Mouse (Mus musculus): ENCODE measurements around the gene Ttc29.

Gene Ttc29

DNA sequence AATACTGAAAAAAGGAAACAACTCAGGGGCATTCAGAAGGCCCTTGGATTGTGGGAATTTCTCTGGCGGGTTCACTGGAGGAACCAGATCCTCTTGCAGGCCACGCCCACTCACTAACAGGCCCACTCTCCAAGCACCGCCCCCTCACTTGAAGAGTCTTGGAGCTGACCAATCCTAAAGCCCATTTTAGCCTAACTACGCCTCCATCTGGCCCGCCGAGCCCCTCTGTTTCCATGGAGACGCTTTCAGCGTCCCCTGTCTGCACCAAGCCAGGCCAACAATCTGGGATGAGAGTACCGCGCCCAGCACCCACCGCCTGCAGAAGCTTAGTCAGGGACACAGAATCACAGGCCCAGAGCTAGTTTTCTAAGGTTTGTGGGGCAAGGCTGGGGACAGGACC, at the start of gene Ttc29:
TSS of gene Ttc29 (plus strand) at position 224 of the 400 bp plus-strand sequence.
- no peak for DNase-seq

DNA sequence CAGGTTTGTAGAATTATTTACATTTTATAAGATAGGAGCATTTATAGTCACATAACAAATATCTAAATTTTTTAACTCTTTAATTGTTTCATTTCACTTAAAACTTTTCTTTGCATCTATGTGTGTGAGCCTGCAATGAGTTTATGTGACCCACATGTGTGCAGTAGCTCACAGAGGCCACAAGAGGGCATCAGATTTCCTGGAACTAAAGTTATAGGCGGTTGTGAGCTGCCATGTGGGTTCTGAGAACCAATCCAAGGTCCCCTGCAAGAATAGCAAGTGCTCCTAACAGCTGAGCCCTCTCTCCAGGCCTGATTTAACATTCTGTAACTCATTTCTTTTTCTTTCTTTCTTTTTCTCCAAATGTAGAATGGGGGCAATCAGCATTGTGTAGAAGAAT, 41.7 kb upstream of the Ttc29 start:
- no peak for DNase-seq

DNA sequence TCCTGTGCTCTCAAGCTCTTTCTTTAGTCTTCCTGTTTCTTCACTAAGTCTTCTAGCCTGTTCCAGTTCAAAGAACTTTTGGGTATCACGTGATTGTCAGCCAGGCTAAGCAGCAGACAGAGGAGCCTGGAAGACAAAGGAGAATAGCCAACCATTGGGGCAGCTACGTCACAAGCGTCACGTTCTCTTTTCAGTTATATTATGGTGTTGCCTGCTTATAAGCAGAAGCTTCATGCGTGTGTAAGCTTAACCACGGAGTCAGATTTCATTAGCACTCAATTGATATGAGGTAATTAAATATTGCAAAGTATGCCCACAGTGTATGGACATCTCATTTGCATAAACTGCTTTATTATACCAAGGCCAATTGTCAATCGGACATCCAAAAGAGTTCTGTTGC, 30.4 kb upstream of the Ttc29 start:
- DNase-seq: no peak

DNA sequence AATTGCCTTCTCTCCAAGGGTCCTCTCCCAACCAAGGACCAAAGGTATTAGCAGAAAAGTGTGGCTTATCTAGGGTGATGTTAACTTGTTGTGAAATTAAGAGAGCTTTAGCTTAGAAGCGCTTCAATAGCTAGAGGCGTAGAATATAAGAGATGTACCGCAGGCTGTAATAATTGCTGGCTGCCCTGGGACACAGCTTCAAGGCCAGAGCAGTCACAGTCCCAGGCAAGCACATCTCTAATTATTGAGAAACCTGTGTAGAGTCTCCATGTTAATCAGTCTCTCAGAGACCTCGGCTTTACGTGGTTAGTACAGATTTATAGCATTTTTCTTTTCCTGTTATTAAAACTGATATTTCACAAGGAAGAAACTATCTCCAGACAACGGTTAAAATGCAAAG, 29.7 kb upstream of the Ttc29 start:
- no peak for DNase-seq

DNA sequence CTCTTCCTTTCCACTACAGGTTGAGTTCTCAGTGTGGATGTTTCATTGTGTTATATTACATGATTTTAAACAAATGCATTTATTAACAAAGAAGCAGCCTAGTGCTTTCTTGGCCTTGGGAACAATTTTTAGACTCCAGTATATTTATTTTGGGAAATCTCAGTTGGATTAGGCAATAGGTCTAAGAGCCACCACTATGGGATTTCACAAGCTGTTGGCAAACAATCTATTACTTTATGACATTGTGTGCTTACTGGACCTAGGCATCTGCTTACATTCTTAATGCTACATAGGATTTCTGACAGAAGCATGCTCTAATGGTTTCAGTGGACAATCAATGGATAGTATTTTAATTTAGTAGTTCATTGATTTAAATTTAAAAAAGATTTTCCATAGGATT, 26.0 kb upstream of the Ttc29 start:
- DNase-seq: no peak

DNA sequence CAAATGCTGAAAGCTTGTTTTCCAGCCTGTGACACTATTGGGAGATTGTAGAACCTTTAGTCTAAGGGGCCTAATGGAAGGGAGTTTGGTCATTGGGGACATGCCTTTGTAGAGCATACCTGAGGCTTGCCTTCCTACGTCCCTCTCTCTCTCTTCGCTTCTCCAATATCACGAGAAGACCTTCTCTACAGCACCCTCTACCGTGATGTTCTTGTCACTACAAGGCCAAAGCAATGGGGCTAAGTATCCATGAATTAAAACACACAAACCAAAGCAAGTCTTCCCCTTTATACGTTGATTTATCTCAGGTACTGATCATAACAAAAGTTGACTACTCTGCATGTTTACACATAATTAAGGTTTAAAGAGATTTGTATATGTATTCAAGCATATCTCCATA, 8.9 kb upstream of the Ttc29 start:
- DNase-seq: no peak

DNA sequence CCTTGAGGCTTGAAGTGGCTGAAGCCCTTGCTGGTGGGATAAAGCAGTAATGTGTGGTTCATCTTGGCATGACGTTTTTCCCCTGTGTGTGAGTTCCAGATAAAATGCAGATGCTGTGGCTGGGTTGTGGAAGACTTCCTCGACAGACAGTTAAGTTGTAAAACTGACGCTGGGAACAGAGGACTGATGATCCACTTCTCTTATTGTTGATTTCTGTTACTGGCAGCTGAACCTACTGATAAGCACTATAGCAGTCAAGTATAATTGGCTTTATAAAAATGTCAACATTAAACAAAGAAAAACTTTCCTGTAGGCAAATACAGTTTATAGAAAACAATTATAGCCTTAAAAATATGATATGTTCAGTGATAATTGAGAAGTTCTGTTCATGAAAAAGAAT, 2.7 kb upstream of the Ttc29 start:
- DNase-seq: no peak

DNA sequence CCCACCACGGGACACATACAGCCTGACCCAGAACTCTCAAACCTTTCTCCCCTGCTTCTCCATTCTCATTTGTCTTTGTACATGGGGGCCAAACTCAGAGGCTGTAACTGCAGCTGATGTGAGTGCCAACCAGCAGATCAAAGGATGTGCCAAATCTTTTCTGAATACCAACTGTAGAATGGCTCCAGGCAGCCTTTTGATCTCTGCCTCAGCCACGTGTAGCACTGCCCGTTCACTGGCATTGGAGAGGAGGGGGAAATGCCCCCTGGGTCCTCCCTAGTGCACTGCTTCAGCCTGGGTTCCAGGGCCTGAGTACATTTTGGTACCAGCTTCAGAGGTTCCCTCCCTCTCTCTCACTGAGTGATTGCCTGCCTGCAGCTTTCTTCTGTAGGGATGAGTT, 1.5 kb downstream of the Ttc29 start:
- no peak for DNase-seq

DNA sequence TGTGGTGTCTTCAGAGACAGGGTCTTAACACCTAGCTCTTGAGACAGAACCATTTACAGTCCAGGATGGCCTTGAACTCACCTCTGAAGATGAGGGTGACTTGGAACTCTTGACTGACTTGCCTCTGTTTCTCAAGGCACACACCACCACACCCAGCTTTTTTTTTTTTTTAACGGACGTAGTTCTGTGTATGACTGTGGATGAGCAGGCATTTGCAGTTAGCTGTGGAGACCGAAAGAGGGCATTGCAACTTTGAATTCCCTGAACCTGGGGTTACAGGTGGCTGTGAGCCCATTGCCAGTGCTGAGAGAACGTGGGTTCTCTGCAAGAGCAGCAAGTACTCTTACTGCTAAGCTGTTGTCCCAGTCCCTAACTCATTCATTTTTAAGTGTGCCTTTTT, 13.0 kb downstream of the Ttc29 start:
- no peak for DNase-seq

DNA sequence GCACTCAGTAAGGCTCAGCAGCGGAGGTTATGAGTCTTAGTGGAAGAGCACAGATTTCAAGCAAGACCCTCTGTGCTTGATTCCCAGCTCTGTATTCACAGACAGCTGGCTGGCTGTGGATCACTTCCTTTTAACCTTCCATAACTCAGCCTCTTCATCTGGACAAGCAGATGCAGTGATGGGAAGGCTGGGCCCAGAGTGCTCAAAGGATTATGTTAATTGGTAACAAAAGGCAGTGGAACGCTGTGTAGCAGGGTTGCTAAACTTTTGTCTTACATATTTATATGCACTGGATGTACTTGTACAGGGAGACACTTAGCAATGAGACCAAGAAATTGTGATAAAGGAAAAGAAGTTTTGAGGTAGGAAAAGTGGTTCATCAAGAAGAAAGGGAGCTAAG, 17.6 kb downstream of the Ttc29 start:
- no peak for DNase-seq

DNA sequence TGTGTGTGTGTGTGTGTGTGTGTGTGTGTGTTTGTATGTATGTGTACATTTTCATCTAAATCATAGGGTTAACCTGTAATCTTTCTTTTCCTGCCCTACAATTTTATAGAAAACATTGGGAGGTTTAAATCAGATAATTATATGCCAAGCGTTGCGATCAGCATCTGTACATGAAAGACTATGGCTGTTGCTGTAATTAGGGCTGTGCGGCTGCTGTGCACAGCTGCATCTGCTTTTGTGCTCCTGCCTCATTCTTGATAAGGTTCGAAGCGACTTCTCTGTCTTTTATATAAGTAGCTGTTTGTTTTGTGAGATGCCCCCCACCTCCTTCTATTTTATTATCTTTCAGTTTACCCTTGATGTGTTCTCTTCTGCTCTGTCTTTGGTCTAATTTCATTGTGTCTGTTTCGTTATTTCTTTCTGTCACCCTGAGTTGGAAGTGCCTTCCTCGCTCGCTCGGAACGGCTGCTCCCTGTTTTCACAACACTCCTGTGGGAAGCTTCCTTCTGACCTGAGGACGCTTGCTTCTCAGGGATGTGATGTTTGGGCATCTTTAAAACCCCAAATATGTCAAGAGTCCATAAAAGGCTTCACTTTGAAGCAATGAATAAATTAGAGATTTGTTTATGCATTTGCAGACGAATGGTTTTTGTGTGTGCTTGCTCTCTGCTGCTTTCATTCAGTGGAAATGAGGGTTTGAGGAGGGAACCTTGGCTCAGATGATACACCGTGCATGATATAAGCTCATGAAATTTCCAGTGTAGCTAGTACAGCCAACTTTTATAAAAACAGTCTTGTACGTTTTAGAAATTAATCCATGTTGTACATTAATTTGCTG, 20.0 kb downstream of the Ttc29 start:
- no peak for DNase-seq

DNA sequence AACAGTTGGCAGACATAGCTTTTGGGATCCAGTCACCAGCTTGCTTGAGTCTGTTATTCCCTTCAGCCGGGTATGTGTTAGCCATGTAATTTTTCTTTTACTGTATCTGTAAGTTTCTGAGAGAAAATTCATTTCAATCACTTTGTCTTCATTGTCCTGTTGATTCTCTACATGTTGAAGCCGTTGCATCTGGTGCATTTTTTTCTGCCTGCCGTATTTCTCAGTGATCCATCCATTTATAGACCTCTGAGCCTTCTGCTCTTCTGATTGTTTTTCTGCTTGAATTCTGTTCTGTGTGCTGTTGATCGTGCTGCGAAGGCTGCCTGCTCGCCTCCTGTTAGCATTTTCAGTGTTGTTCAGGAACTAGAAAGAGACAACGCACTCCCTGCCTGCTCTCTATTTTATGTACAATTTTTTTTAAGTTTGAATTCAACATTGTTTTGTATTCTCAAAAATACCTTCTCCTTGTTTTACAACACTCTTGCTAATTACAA, 20.7 kb downstream of the Ttc29 start:
- DNase-seq: no peak

DNA sequence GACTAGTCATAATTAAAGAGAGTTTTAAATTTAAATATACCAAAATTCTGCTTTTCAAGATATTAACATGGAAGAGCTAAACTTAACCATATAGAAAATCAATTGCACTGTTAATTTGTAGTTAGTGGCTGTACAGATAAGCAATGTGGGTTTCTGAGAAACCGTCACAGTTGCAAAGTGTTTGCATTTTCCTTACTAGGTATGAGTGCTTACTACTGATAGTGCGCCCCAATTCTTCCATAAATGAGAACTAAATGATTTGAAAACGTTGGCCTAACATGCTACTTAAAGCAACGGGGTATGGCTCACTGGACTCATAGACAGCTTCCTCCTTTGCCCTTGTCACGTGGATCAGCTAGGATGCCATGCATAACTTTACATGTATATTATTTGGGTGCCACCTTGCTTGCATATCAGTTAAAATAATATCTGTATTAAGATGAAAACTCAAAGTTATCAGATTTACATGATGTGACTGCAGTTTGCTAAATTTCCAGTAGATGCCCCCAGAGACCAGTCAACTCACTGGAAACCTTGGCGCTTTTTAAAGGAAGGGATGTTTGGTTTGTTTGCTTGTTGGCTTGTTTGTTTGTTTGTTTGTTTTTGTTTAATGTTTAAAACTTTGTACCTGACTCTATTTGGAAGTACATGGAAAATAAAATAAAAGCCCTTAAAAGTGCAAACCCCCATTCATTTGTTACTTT, 25.0 kb downstream of the Ttc29 start:
- no peak for DNase-seq

DNA sequence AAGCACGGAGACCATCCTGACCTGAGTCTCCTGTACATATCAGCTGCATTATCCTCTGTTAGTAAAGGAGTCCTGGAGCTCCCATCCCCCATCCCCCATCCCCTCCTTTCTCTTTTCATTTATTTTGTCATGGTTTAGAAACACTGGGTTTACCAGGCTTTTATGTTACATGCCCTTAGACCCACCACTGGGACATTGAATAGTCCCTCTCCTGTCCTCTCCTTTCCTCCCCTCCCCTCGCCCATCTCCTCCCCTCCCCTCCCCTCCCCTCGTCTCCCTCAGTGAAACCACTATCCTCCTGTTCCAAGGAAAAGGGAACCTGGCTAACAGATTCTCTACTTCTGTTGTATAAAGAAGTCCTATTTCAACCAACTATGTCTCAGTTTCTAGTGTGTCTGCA, 38.0 kb downstream of the Ttc29 start:
- no peak for DNase-seq

DNA sequence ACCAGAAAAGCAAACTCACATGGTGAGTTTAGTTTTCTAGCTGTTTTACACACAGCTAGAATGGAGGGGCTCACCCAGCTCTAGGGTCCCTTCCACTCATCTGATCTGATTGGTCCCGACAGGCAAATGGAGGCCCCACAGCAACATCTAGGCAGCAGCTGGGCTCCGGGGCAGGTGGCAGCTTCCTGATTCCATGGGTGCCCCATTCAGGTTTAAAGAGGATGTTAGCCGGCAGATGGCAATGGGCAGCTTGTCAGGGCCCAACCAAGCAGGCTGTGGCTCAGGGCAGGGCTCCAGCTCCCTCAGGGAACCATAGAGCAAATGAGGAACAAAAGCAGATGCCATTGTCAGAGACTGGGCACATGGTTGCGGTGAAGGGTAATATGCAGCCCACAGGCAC, 41.3 kb downstream of the Ttc29 start:
- no peak for DNase-seq

DNA sequence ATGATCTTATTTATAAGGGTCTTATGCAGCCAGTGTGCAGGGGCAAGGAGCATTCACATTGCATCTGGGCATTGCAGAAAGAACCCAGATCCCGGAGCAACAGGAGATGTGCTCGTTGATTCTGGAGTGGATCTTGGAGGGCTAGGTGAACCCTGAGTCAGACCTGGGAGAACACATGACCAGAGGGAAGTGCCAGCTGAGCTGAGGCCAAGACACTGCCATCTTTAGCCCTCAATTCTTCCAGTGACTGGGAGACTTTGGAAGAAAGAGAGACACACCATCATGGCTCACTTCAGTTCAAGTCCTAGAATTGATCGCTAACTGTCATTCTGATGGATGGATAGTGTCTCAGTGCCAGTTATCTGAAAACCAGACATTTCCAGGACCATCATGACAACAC, 41.9 kb downstream of the Ttc29 start:
- DNase-seq: no peak

DNA sequence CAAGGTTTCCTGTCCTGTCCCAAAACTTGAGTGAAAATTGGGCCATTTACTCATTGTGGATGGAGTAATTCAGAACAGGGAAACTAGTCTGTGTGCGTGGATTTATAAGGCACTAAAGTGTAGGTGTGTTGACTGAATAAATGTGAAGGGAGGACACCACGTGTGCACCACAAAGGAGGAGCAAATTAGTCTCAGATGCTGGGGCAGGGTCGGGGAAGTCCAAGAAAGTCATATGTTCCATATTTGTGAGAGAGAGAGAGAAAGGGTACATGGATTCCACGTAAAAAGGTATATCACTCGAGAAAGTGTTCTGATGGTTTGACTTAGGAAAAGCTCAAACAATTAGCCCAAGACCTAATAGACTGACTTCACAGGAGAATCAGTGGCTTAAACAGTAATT, 52.4 kb downstream of the Ttc29 start:
- no peak for DNase-seq

DNA sequence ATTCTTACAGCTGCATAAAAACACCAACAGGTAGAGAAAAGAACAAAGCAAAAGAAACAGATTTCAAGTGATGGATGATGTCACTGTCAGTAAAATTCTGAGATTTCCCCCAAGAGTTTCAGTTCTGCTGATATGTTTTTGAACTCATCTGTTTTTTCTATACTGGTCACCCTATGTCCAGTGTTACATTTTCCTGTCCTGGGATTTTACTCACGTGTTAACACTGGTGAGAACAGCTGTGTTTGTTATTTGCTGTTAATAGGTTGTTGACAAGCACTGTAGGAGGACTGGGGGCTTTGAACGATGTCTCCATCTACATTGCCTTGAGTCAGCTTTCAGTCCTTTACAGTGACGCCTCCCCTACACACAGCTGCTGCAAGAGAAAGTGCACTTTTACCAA, 53.1 kb downstream of the Ttc29 start:
- DNase-seq: no peak

DNA sequence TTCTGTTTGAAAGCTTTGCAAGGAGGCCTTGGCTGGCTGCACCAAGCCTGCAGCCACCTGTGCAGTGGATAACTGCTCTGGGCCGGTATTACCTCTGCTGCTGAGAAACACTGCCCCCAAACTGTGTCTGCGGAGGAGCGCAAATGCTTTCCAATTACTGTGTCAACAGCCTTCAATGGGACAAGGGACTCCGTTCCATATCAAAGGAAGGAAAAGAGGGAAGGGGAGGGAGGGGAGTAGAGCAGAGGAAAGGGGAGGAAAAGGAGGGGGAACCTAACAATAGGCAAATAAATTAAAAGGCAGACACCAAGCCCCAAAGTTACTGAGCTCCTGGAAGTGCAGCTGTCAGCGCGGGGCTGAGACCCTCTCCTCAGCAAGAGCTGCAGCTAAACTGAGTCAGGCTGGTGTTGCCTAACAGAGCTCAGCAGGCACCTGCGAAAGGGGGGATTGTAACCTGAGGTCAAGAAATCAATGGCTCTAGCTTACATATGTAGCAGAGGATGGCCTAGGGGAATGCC, 54.9 kb downstream of the Ttc29 start:
- no peak for DNase-seq

DNA sequence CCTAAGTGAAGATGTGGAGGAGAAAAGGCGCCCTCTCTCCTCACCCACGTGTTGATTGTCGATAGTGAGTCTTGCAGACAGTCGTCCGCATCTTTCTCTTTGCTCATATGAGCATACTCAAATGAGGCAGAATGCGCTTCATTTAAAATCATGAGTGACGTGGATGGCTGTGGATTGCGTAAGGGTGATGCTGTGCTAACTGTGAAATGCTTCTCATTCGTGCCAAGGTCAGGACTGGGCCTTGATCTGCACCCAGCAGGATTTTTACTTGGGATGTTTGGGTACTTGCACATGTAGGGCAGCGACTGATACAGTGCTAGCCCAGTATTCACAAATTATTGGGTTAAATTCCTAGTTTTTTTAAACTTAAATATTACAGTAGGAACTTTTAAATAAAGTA, 56.2 kb downstream of the Ttc29 start:
- no peak for DNase-seq

DNA sequence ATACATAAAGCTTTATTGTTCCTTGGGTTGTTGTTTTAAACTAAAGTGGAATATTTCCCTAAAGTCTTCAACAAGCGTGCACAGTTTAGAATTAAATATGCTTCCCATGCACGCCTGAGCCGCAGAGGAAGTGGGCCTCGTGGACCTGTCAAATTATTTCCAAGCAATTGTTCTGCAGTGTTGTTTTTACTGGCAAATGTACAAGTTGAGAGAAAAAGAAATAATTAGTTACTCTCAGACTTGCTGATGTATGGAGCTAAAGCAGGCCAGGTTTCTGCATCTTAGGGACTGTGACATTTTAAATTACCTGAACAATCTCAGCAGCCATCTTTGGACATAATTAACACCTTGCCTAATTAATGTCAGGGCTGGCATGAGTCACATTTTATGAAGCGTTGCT, 58.3 kb downstream of the Ttc29 start:
- DNase-seq: no peak

DNA sequence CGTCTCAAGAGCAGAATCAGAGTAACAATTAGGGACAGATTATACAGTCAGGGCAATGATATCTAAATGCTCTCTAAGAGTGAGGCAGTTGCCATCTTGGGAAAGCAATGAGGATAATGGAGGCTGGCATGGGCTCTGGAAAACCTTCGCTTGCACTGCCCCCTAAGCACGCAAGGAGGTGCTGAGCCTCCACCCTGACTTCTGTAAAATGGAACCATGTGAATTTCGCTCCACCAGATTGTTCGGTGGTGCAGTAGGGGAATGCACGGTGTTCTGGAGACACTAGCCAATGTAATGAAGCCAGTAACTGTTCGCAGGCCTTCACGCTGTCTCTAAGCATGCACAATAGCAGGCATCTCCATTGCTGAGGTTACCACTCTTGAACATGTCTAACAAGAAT, 63.0 kb downstream of the Ttc29 start:
- no peak for DNase-seq

DNA sequence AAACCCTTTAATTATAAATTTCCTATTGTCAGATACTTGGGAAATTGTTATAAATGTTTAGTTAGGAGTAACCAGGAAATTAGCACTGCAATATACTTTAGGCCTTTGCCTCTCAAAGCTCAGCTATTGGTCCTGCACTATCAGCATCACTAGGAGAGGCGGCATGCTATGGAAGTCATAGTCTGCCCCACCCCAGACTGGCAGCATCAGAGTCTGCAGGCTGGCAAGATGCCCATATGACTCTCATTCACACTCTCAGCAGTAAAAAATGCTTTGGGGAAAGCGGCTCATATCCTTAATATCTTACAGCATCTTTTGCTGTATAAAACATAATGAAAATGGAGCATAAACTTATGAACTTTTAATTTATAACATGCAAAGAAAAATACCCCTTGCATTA, 64.3 kb downstream of the Ttc29 start:
- no peak for DNase-seq

DNA sequence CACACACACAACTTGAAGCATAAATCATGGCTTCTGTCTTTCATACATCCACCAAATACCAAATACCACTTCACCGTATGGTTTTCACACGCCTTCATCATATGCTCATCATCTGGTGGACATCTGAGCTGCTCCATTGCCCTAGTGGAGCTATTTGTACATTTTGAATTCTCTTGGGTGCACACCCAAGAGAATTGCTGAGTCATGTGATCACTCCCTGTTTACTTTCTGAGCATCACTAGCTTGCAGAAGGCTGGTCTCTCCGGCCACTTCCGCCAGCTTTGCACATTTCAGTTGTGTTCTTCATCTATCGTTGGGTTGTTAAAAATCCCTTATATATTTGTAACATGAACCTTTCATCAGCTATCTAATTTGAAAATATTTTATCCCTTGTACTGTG, 65.5 kb downstream of the Ttc29 start:
- no peak for DNase-seq
